Mouse (Mus musculus): ENCODE data around the gene Snip1.

The Snip1 gene

GRCm38 (mm10) chr4:125099458-125099857 lies 33.0 kb downstream of the Snip1 start:
- peak; percentile 92 for DNase-seq (ENCODE audit: low read depth, low spot score)

DNA sequence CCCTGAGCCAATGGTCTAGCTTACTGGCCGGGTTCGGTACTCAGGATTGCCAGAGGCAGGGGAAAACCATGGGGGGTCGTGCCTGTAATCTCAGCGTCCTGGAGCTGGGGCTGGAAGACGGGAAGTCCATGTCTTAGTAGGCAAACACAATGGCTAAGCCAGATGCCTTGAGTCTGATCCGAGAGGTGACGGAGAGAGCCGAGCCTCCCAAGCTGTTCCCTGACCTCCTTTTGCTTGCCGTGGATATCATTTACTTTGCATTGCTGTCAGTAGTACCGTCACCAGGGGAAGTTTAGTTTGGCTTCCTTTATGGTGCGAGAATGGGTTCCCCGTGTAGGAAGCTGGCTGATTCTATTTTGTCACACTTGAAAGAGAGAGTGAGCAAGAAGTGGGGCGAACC lies 34.9 kb downstream of the Snip1 start:
- DNase-seq (ENCODE audit: low read depth, low spot score), result peak; percentile 41

- no peak for DNase-seq (ENCODE audit: low read depth, low spot score)
Measured at GRCm38 (mm10) chr4:125105354-125105753, 38.9 kb downstream of the Snip1 start.

DNA sequence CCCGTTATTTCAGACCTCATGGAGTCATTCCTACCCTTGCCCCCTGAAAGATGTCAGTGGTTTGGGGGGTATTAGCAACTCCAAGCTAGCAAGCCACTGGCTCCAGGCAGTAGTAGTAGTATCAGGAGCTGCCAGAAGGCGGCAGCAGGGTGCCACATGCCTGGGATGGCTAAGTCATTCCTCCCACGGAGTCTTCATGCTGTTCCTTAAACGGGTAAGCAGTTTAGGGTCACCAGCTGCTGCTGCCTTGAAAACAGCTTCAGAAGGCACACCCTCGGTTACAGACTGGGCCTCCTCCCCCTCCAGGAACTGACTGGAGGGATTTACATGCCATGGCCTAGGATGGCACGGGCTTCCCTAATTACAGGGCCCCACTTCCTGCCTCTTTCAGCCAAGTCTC lies 48.2 kb downstream of the Snip1 start:
- peak; percentile 87 for DNase-seq (ENCODE audit: low read depth, low spot score)

DNA sequence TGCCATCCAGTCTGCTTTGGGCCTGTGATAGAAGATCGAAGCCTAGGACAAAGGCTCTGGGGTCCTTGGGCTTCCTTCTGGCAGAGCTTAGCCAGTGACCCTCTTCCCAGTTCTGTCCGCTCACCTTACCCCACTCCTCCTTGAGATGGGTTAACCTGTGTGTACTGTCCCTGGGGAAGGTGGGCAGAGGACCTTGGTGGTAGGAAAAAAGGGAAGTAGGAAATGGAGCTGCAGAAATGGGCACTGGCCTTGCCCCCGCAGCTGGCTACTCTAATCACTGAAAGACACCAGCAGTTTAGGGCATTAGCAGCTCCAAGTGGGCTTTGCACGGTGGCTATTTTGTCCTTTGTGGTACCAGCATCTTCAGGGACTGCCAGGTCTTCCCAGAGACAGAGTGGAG lies 48.6 kb downstream of the Snip1 start:
- DNase-seq (ENCODE audit: low read depth, low spot score), result no peak

- no peak for DNase-seq (ENCODE audit: low read depth, low spot score)
Measured at GRCm38 (mm10) chr4:125115710-125116089, 49.2 kb downstream of the Snip1 start.

DNA sequence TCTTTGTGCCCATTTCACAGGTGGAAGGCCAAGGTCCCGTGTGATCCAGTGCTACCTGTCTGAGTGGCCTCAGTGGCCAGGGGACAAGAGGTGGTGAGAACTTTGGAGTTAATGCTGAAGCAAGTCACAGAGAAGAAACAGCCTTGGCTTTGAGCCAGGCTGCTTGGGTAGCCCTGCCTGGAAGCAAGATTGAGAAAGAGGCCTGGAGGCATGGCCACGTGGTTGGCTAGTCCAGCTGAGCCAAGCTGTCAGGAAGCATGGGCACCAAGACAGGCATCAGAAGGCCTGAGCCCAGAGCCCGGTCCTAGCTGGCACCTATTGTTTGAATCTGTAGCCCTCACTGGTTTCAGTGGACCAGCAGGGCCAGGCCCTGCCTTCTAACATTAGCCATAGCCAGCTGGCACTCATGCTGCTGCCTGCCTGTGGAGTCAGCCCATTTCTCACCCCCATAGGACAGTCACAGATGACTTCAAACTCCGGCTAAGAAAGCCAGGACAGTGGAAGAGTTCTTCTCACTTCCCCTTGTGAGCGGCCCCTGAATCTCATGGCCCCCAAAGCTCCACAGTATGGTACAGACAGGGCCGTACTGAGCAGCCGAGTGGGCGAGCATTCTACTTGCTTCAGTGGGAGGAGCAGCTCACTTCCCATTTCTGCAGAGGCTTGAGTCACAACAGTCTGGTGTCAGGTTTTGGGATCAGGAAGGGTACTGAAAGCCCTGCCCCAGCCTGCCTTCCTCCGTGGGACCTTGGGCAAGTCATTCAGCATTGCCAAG lies 49.8 kb downstream of the Snip1 start:
- no peak for DNase-seq (ENCODE audit: low read depth, low spot score)

GRCm38 (mm10) chr4:125116929-125117328 lies 50.5 kb downstream of the Snip1 start:
- DNase-seq (ENCODE audit: low read depth, low spot score), result peak; percentile 39

DNA sequence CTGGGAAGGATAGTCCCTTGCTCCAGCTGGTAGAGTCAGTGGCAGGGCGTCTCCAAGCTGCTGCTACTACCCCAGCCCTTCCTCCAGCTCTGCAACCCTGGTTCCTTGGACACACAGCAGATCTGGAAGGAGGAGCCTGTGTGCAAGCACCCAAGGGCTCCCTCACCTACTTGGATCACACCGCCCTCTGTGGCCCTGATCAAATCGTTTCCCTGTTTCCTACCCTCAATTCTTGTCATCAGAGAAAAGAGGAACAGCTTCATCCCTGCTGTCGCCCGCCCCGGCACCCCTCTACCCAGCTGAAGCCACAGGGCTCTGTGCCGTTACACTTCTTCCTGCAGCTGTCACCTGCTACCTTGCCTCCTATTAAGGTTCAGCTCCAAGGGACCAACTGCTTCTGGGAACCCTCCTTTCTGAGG lies 51.4 kb downstream of the Snip1 start:
- DNase-seq (ENCODE audit: low read depth, low spot score), result no peak

DNA sequence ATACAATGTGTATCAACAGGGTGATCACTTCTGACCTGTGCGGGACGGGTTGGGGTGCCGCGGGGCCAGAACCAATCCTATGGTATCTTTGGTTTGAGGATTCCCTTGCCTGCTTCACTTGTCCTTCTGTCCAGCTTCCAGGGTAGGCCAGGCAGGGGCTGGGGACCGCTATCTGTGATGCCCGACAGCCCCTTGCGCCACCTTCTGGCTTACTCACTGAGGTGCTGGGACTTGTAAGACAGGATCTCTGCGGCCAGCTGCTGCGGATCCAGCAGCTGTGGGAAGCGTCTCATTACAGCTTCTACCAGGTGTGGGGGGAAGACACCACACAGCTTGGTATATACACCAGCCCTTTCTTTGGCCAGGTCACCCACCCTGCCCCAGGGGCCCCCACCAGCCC lies 52.6 kb downstream of the Snip1 start:
- DNase-seq (ENCODE audit: low read depth, low spot score), result peak; percentile 62

GRCm38 (mm10) chr4:125119721-125120120 lies 53.2 kb downstream of the Snip1 start:
- no peak for DNase-seq (ENCODE audit: low read depth, low spot score)

GRCm38 (mm10) chr4:125122431-125123278 lies 56.2 kb downstream of the Snip1 start:
- peak; percentile 69 for DNase-seq (ENCODE audit: low read depth, low spot score)

DNA sequence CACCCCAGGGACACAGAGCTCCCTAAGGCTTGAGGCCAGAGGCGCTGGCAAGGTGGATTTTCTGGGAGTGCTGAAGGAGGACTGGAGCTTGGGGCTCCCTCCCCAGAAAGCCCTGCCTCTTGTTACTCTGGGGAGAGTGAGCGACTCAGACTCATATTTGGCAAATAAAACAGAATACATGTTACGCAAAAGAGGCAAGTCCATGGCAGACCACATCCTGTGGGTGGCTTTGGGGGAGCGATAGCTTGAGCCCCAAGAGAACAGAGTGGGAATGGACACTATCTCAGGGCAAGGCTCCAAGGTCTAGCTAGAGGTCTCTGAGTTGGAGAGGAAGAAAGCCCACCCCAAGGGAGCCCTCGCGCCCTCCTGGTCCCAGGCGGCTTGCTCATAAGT lies 56.8 kb downstream of the Snip1 start:
- DNase-seq (ENCODE audit: low read depth, low spot score), result no peak

Measured in R1 (cell line).